Mouse (Mus musculus): ENCODE data around the gene Snx9.

- TF ChIP-seq GATA1 (IDR thresholded peaks at IDR 0.05; ENCODE audit: low read length): no peak
- TF ChIP-seq TAL1 (IDR thresholded peaks at IDR 0.05; ENCODE audit: low read length): no peak
These were observed 116.0 kb downstream of the Snx9 start for GRCm38 (mm10) chr17:5957097-5957496.

Data from erythroblast, embryonic 14.5 days (primary cell).